Mouse (Mus musculus): ENCODE measurements around the gene Gm7075. TPM values are rescaled to one million over a fixed set of nuclear protein-coding genes. Genes with fewer than 3 reads are reported as not detected.
A peak's percentile ranks its signal among the peaks of the same experiment; 100 is the strongest.

Gm7075 gene
- polyA plus RNA-seq, 1 experiment from 2014 or later, result not detected

DNA sequence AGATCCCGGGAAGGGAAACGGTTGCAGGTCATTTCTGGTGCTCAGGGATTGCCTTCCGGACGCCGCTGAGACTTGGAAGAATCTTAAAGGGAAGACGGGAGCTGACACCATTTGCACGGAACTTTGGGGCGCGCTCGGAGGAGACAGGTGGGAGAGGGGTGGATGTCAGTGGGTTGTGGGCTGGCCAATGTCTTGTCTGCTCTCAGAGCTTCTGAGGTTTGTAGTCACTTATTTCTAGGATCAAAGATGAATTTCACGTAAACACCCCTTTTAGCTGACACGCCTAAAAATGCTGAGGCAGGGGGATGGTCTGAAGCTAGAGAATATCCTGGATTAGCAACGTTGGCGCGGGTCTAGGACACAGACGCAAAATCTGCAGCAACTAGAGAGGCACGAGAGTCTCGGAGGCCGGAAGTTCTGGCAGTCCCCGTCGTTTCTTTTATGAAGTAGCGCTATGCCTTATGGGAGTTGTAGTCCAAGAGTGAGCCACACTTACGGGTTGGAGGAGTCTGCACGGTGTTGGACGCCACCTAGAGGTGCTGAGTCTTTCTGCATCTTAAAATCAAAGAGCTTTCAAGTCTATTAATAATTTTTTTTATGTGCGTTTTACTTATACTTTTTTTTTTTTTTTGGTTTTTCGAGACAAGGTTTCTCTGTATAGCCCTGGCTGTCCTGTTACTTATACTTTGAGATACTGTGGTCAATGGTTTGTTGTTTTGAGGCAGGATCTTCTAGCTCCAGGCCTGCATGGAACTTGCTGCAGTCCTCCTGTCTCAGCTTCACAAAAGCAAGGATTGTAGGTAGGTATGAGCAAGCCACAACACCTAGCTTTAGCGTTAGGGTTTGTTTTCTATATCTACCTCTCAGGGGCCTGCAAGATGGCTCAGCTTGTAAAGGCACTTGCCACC lies 39.0 kb downstream of the Gm7075 start, which contains the start of gene Dnajc12:
Gene Dnajc12 (plus strand): TSS at position 72 of the 908 bp plus-strand sequence.
- Histone ChIP-seq H3K9me3 (ENCODE audit: control insufficient read depth, low read length) (no peaks in the 10 kb centered on the region), H3K4me1 (ENCODE audit: control insufficient read depth, insufficient read depth, low read length) (peaks cover 5% of the 10 kb centered on the region; the same call in 1 of the 2 replicates), H3K4me2 (ENCODE audit: low read depth, low read length) (peak within 1 kb of the TSS; percentile 96), H3K27me3 (replicated peaks; ENCODE audit: control insufficient read depth, insufficient read depth, low read length) (0 out of 2 replicates have a peak, but pooled peaks cover 4% of the 10 kb centered on the region), H3K9ac (ENCODE audit: low read depth, low read length) (peak within 1 kb of the TSS; percentile 69), H3K4me3 (ENCODE audit: low read depth, low read length) (peak within 1 kb of the TSS; percentile 56), H3K36me3 (ENCODE audit: control insufficient read depth, insufficient read depth, low read length) (no peaks in the 10 kb centered on the region), H3K27ac (replicated peaks; ENCODE audit: low read depth, low read length) (peak within 1 kb of the TSS; percentile 8; the same call in 1 of the 2 replicates)
- DNase-seq (ENCODE audit: low spot score) (peak; percentile 99), ATAC-seq (ENCODE audit: low read depth) (peak; percentile 97)
- WGBS, result under 1% methylated on average over 28 of the region's 28 CpGs

GRCm38 (mm10) chr10:63381498-63382280 lies 39.9 kb downstream of the Gm7075 start, which contains the start of gene Sirt1:
TSS of gene Sirt1 (minus strand) at chr10:63381704.
- H3K4me2 ChIP-seq (ENCODE audit: low read depth, low read length), result peak within 1 kb of the TSS; percentile 96
- H3K4me3 ChIP-seq (ENCODE audit: low read depth, low read length), result peak within 1 kb of the TSS; percentile 56
- H3K4me1 ChIP-seq (ENCODE audit: control insufficient read depth, insufficient read depth, low read length), result peaks cover 5% of the 10 kb centered on the region; the same call in 1 of the 2 replicates
- peak within 1 kb of the TSS; percentile 69 for H3K9ac ChIP-seq (ENCODE audit: low read depth, low read length)
- H3K27me3 ChIP-seq (replicated peaks; ENCODE audit: control insufficient read depth, insufficient read depth, low read length), result 0 out of 2 replicates have a peak, but pooled peaks cover 4% of the 10 kb centered on the region
- ATAC-seq (ENCODE audit: low read depth) (no peak), DNase-seq (ENCODE audit: low spot score) (no peak)
- 7% methylated on average over 24 of the region's 24 CpGs for WGBS
- peak within 1 kb of the TSS; percentile 8; the same call in 1 of the 2 replicates for H3K27ac ChIP-seq (replicated peaks; ENCODE audit: low read depth, low read length)
- no peaks in the 10 kb centered on the region for H3K36me3 ChIP-seq (ENCODE audit: control insufficient read depth, insufficient read depth, low read length)
- no peaks in the 10 kb centered on the region for H3K9me3 ChIP-seq (ENCODE audit: control insufficient read depth, low read length)

DNA sequence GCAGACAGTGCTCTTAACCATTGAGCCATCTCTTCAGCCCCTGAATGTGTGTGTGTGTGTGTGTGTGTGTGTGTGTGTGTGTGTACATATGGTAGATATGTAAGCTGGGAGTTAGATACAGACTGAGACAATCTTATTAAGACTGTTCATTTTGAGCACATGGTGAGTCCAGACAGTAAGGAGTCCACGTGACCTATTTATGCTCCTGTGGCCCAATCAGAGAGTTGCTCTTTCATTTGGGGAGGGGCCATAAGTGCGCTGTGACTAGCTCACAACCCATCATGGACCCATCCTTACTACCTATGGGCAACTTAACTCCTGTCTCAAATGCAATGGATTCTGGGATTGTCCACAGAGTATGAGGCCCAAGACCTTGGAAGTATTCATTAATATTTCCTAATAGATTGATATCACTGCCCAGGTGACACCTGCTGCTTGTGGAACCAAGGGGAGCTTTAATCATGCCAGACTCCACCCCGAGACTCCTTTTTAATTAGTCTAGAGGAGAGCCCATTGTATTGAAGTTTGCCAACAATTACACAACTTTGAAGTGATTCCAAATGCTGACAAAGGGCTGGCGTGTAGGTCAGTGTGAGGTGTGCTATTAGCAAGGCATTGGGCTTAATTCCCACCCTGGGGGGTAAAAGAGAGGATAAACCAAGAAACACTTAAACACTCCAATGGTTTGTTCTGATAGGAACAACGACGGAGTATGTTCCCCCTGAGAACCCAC lies 42.5 kb downstream of the Gm7075 start:
- Histone ChIP-seq H3K27me3 (replicated peaks; ENCODE audit: control insufficient read depth, insufficient read depth, low read length) (0 out of 2 replicates have a peak, but pooled peaks cover 4% of the 10 kb centered on the region), H3K27ac (replicated peaks; ENCODE audit: low read depth, low read length) (no peak overlapping the region), H3K9ac (ENCODE audit: low read depth, low read length) (no peak overlapping the region), H3K36me3 (ENCODE audit: control insufficient read depth, insufficient read depth, low read length) (no peaks in the 10 kb centered on the region), H3K4me3 (ENCODE audit: low read depth, low read length) (no peak overlapping the region), H3K9me3 (ENCODE audit: control insufficient read depth, low read length) (no peaks in the 10 kb centered on the region), H3K4me2 (ENCODE audit: low read depth, low read length) (no peak overlapping the region), H3K4me1 (ENCODE audit: control insufficient read depth, insufficient read depth, low read length) (peaks cover 5% of the 10 kb centered on the region; the same call in 1 of the 2 replicates)
- 67% methylated on average over 6 of the region's 6 CpGs for WGBS
- DNase-seq (ENCODE audit: low spot score) (no peak), ATAC-seq (ENCODE audit: low read depth) (no peak)

DNA sequence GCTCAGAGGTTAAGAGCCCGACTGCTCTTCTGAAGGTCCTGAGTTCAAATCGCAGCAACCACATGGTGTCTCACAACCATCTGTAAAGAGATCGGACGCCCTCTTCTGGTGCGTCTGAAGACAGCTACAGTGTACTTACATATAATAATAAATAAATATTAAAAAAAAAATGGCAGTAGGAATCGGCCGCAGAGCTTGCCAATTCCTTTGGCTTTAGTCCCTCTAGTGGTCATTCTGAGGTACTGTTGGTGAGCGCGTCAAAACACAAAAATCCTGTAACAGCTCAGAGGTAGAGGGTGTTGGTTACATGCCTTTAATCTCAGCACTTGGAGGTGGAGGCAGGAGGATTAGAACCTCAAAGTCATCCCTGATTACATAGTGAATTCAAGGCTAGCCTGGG lies 44.1 kb downstream of the Gm7075 start:
- DNase-seq (ENCODE audit: low spot score) (peak; percentile 71), ATAC-seq (ENCODE audit: low read depth) (peak; percentile 24; the same call in 1 of the 2 replicates)
- no peak overlapping the region for H3K4me2 ChIP-seq (ENCODE audit: low read depth, low read length)
- no peak overlapping the region for H3K9ac ChIP-seq (ENCODE audit: low read depth, low read length)
- H3K9me3 ChIP-seq (ENCODE audit: control insufficient read depth, low read length), result no peaks in the 10 kb centered on the region
- H3K36me3 ChIP-seq (ENCODE audit: control insufficient read depth, insufficient read depth, low read length), result no peaks in the 10 kb centered on the region
- 0 out of 2 replicates have a peak, but pooled peaks cover 4% of the 10 kb centered on the region for H3K27me3 ChIP-seq (replicated peaks; ENCODE audit: control insufficient read depth, insufficient read depth, low read length)
- 22% methylated on average over 9 of the region's 9 CpGs for WGBS
- peaks cover 5% of the 10 kb centered on the region; the same call in 1 of the 2 replicates for H3K4me1 ChIP-seq (ENCODE audit: control insufficient read depth, insufficient read depth, low read length)
- H3K4me3 ChIP-seq (ENCODE audit: low read depth, low read length), result no peak overlapping the region
- no peak overlapping the region for H3K27ac ChIP-seq (replicated peaks; ENCODE audit: low read depth, low read length)

GRCm38 (mm10) chr10:63376303-63376702 lies 45.3 kb downstream of the Gm7075 start:
- no peaks in the 10 kb centered on the region; the same call in 1 of the 2 replicates for H3K4me1 ChIP-seq (ENCODE audit: control insufficient read depth, insufficient read depth, low read length)
- no peak overlapping the region for H3K4me3 ChIP-seq (ENCODE audit: low read depth, low read length)
- H3K9ac ChIP-seq (ENCODE audit: low read depth, low read length), result no peak overlapping the region
- ATAC-seq (ENCODE audit: low read depth), result no peak
- no peaks in the 10 kb centered on the region for H3K9me3 ChIP-seq (ENCODE audit: control insufficient read depth, low read length)
- H3K4me2 ChIP-seq (ENCODE audit: low read depth, low read length), result no peak overlapping the region
- no peaks in the 10 kb centered on the region for H3K27me3 ChIP-seq (replicated peaks; ENCODE audit: control insufficient read depth, insufficient read depth, low read length)
- no peak overlapping the region for H3K27ac ChIP-seq (replicated peaks; ENCODE audit: low read depth, low read length)
- no peak for DNase-seq (ENCODE audit: low spot score)
- 85% methylated on average over 5 of the region's 5 CpGs for WGBS
- no peaks in the 10 kb centered on the region for H3K36me3 ChIP-seq (ENCODE audit: control insufficient read depth, insufficient read depth, low read length)

Other genes with a start within 250 kb of the Gm7075 start
- 8.2 and 11.2 TPM in 2 replicates for gene Mypn, start 217.8 kb downstream of the Gm7075 start, polyA plus RNA-seq (2014; fragmentation: Nextera tagmentation; extraction: Ambion mirVana)
- 37.1 and 38.6 TPM in 2 replicates for gene Herc4, start 178.0 kb downstream of the Gm7075 start, polyA plus RNA-seq (2014; fragmentation: Nextera tagmentation; extraction: Ambion mirVana)
- gene Sirt1, start 40.1 kb downstream of the Gm7075 start, polyA plus RNA-seq (2014; fragmentation: Nextera tagmentation; extraction: Ambion mirVana), result 6.8 and 7.5 TPM in 2 replicates
- gene Dnajc12, start 39.3 kb downstream of the Gm7075 start, polyA plus RNA-seq (2014; fragmentation: Nextera tagmentation; extraction: Ambion mirVana), result 8.3 and 10.1 TPM in 2 replicates
- gene Ctnna3, start 8.3 kb upstream of the Gm7075 start, polyA plus RNA-seq (2014; fragmentation: Nextera tagmentation; extraction: Ambion mirVana), result 1.6 and 1.8 TPM in 2 replicates